Mouse (Mus musculus) inflammation-experienced regulatory T-cells (primary cell): ENCODE data around the gene Gm30083. TPM values are rescaled to one million over a fixed set of nuclear protein-coding genes. Genes with fewer than 3 reads are reported as not detected.

Experiments
- polyA plus RNA-seq, 2 experiments: library from polyadenylated mRNA; unstranded; fragments of 100-300 nt; shearing (Covaris generic); gene quantifications; one replicate each; pipeline ENCODE4 v1.2.1; 2017

The Gm30083 gene
- polyA plus RNA-seq: not detected

DNA sequence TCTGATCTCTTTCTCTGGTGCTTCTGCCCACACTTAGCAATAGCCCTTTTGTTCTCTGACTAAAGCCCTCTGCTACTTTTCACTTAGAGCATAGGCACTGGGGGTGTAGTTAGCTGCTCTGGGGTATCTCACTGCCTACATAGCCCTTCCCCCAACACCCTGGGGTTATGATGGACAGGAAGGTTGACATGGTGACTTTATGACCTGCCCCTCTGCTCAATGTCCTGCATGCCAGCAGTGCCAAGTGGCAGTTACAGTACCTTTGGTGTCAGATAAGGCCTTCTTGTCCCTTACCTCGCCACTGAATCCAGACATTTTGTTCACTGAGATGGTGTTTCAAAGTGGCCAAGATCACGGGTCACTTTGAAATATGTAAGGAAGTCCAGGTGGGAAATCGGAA, at the start of gene Gm30083:
Gm30083 (minus strand) TSS at position 120 of the 400 bp plus-strand sequence.

GRCm38 (mm10) chr14:34052516-34052915, 37.5 kb upstream of the Gm30083 start, which contains the start of gene Antxrl:
Gene Antxrl, plus strand, starts transcription at chr14:34052707.

GRCm38 (mm10) chr14:34016381-34016780, 1.4 kb upstream of the Gm30083 start, which contains the start of gene Gm5460:
Gene Gm5460, plus strand, starts transcription at chr14:34016758.

DNA sequence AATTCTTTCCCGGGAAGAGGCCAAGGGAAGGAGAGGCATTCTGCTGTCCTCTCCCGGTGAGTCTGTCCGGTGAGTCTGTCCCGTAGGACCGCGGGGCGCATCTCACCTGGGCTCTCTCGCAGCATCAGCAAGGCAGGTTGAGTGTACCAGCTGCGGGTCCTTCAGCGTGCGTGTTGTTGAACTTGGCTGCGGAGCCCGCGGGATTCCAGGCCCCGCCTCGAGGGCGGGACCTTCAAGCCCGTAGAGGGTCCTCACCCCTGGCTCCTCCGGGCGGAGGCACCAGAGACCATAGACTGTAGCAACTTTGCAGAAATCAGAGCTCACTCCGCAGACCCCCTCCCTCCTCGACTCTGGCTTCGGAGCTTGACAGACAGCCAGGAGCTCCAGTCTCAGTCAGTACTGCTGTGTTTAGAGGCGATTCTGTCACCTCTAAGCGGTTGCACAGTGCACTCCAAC, 36.4 kb downstream of the Gm30083 start, which contains the start of gene Zfp488:
Zfp488 (minus strand) TSS at position 161 of the 456 bp plus-strand sequence.

GRCm38 (mm10) chr14:33953761-33954160, 61.2 kb downstream of the Gm30083 start, which contains the start of gene Rbp3:
Gene Rbp3, plus strand, starts transcription at chr14:33954003.

GRCm38 (mm10) chr14:33940739-33941138, 74.2 kb downstream of the Gm30083 start, which contains the start of gene Gdf2:
Gene Gdf2, plus strand, starts transcription at chr14:33941039.

Other genes with a start within 250 kb of the Gm30083 start
- not detected for gene Gdf10, start 91.6 kb downstream of the Gm30083 start, polyA plus RNA-seq
- not detected for gene Gdf2, start 74.1 kb downstream of the Gm30083 start, polyA plus RNA-seq
- under 1 TPM in 1 of 2 experiments, not detected in 1; 0.08 TPM for gene Rbp3, start 61.2 kb downstream of the Gm30083 start, polyA plus RNA-seq
- 1 to 10 TPM in 1 of 2 experiments, under 1 TPM in 1; 0.12 to 1.8 TPM for gene Zfp488, start 36.4 kb downstream of the Gm30083 start, polyA plus RNA-seq
- under 1 TPM in 1 of 2 experiments, not detected in 1; 0.29 TPM for gene Gm5460, start 1.6 kb upstream of the Gm30083 start, polyA plus RNA-seq
- not detected for gene Antxrl, start 37.5 kb upstream of the Gm30083 start, polyA plus RNA-seq
- gene Anxa8, start 70.8 kb upstream of the Gm30083 start, polyA plus RNA-seq: under 1 TPM in 1 of 2 experiments, not detected in 1; 0.86 TPM
- under 1 TPM in 1 of 2 experiments, not detected in 1; 0.64 TPM for gene A630023A22Rik, start 87.6 kb upstream of the Gm30083 start, polyA plus RNA-seq
- not detected for gene Npy4r, start 137.3 kb upstream of the Gm30083 start, polyA plus RNA-seq
- gene Gprin2, start 186.5 kb upstream of the Gm30083 start, polyA plus RNA-seq: under 1 TPM; 0.16 to 0.65 TPM
- 1 to 10 TPM in 1 of 2 experiments, under 1 TPM in 1; 0.06 to 2.8 TPM for gene Syt15, start 204.4 kb upstream of the Gm30083 start, polyA plus RNA-seq